Mouse (Mus musculus) leukemia stem cell, adult 10-12 weeks (primary cell): ENCODE results near the gene Klhl4. TPM values are rescaled to one million over a fixed set of nuclear protein-coding genes. Genes with fewer than 3 reads are reported as not detected.

Source experiments
- polyA plus RNA-seq: library from polyadenylated mRNA; stranded (reverse); fragments of >175 nt; gene quantifications from 2 replicates; pipeline ENCODE4 v1.2.3, GENCODE M21; 2012; ENCODE audit warnings: low replicate concordance

The Klhl4 gene
- 0.05 TPM in 1 of 2 replicates, not detected in the other for polyA plus RNA-seq

GRCm38 (mm10) chrX:114473782-114474731 lies at the start of gene Klhl4:
Gene Klhl4 (plus strand): TSS chrX:114474333.

